Mouse (Mus musculus): ENCODE measurements at regions not wholly inside any gene's neighbourhood (a gene's known extent, or its start where the extent isn't known, plus 50 kb on each side); places are given as distances from the start of the nearest gene placed in this dataset.

GRCm38 (mm10) chr7:136348309-136348708 lies 546.1 kb upstream of the Mgmt start:
- DNase-seq (ENCODE audit: low read depth, low spot score) = no peak

- DNase-seq (ENCODE audit: low read depth, low spot score) = no peak
These were observed 544.8 kb upstream of the Mgmt start for GRCm38 (mm10) chr7:136349651-136350050.

- DNase-seq (ENCODE audit: low read depth, low spot score) = no peak
These were observed 537.4 kb upstream of the Mgmt start for GRCm38 (mm10) chr7:136357011-136357410.

- no peak for DNase-seq (ENCODE audit: low read depth, low spot score)
These were observed 528.8 kb upstream of the Mgmt start for GRCm38 (mm10) chr7:136365318-136366211.

GRCm38 (mm10) chr7:136377259-136377658 lies 517.2 kb upstream of the Mgmt start:
- DNase-seq (ENCODE audit: low read depth, low spot score) = no peak

- no peak for DNase-seq (ENCODE audit: low read depth, low spot score)
These were observed 516.7 kb upstream of the Mgmt start for GRCm38 (mm10) chr7:136377742-136378141.

GRCm38 (mm10) chr7:136378321-136378720 lies 516.1 kb upstream of the Mgmt start:
- DNase-seq (ENCODE audit: low read depth, low spot score) = no peak

GRCm38 (mm10) chr7:136379319-136379718 lies 515.1 kb upstream of the Mgmt start:
- DNase-seq (ENCODE audit: low read depth, low spot score) = no peak

GRCm38 (mm10) chr7:136379741-136380140 lies 514.7 kb upstream of the Mgmt start:
- no peak for DNase-seq (ENCODE audit: low read depth, low spot score)

- no peak for DNase-seq (ENCODE audit: low read depth, low spot score)
These were observed 511.1 kb upstream of the Mgmt start for GRCm38 (mm10) chr7:136383296-136383695.

GRCm38 (mm10) chr7:136387736-136388135 lies 506.7 kb upstream of the Mgmt start:
- no peak for DNase-seq (ENCODE audit: low read depth, low spot score)

GRCm38 (mm10) chr7:136390066-136390465 lies 504.3 kb upstream of the Mgmt start:
- DNase-seq (ENCODE audit: low read depth, low spot score) = no peak

GRCm38 (mm10) chr7:136393454-136393853 lies 501.0 kb upstream of the Mgmt start:
- no peak for DNase-seq (ENCODE audit: low read depth, low spot score)

- DNase-seq (ENCODE audit: low read depth, low spot score) = no peak
These were observed 498.6 kb upstream of the Mgmt start for GRCm38 (mm10) chr7:136395838-136396237.

- DNase-seq (ENCODE audit: low read depth, low spot score) = no peak
These were observed 497.3 kb upstream of the Mgmt start for GRCm38 (mm10) chr7:136397101-136397500.

GRCm38 (mm10) chr7:136402688-136403597 lies 491.5 kb upstream of the Mgmt start:
- no peak for DNase-seq (ENCODE audit: low read depth, low spot score)

GRCm38 (mm10) chr7:136405391-136405790 lies 489.0 kb upstream of the Mgmt start:
- DNase-seq (ENCODE audit: low read depth, low spot score) = no peak

- DNase-seq (ENCODE audit: low read depth, low spot score) = no peak
These were observed 487.9 kb upstream of the Mgmt start for GRCm38 (mm10) chr7:136406258-136407100.

GRCm38 (mm10) chr7:136414808-136415207 lies 479.6 kb upstream of the Mgmt start:
- no peak for DNase-seq (ENCODE audit: low read depth, low spot score)

- no peak for DNase-seq (ENCODE audit: low read depth, low spot score)
These were observed 477.1 kb upstream of the Mgmt start for GRCm38 (mm10) chr7:136417327-136417726.

- no peak for DNase-seq (ENCODE audit: low read depth, low spot score)
These were observed 470.4 kb upstream of the Mgmt start for GRCm38 (mm10) chr7:136423846-136424531.
